Mouse (Mus musculus): ENCODE data around the gene Zfp710.
"Not testable (repeated sequence)": the region's sequence is repeated elsewhere in the genome, so short reads cannot be mapped to it uniquely, and the experiment has no call there.

Zfp710 gene

GRCm38 (mm10) chr7:80024521-80025390 lies at the start of gene Zfp710:
Gene Zfp710 (plus strand): TSS chr7:80024814.
- no peak for DNase-seq (ENCODE audit: low read depth, low spot score)

GRCm38 (mm10) chr7:79975316-79975715 lies 49.3 kb upstream of the Zfp710 start:
- DNase-seq (ENCODE audit: low read depth, low spot score), result no peak

- DNase-seq (ENCODE audit: low read depth, low spot score), result no peak
These were observed 37.9 kb upstream of the Zfp710 start for GRCm38 (mm10) chr7:79986717-79987116.

GRCm38 (mm10) chr7:79987745-79988144 lies 36.9 kb upstream of the Zfp710 start:
- DNase-seq (ENCODE audit: low read depth, low spot score), result no peak

- DNase-seq (ENCODE audit: low read depth, low spot score), result not testable (repeated sequence)
These were observed 36.1 kb upstream of the Zfp710 start for GRCm38 (mm10) chr7:79988466-79988865.

- DNase-seq (ENCODE audit: low read depth, low spot score), result no peak
These were observed 30.1 kb upstream of the Zfp710 start for GRCm38 (mm10) chr7:79994476-79994875.

GRCm38 (mm10) chr7:79997761-79998160 lies 26.9 kb upstream of the Zfp710 start:
- no peak for DNase-seq (ENCODE audit: low read depth, low spot score)

- DNase-seq (ENCODE audit: low read depth, low spot score), result no peak
These were observed 22.1 kb upstream of the Zfp710 start for GRCm38 (mm10) chr7:80002353-80003055.

- no peak for DNase-seq (ENCODE audit: low read depth, low spot score)
These were observed 19.6 kb upstream of the Zfp710 start for GRCm38 (mm10) chr7:80004776-80005554.

- no peak for DNase-seq (ENCODE audit: low read depth, low spot score)
These were observed 13.9 kb upstream of the Zfp710 start for GRCm38 (mm10) chr7:80010680-80011079.

- DNase-seq (ENCODE audit: low read depth, low spot score), result no peak
These were observed 13.1 kb upstream of the Zfp710 start for GRCm38 (mm10) chr7:80011470-80011869.

GRCm38 (mm10) chr7:80013884-80014550 lies 10.6 kb upstream of the Zfp710 start:
- DNase-seq (ENCODE audit: low read depth, low spot score), result no peak

GRCm38 (mm10) chr7:80014826-80015755 lies 9.5 kb upstream of the Zfp710 start:
- DNase-seq (ENCODE audit: low read depth, low spot score), result no peak

- no peak for DNase-seq (ENCODE audit: low read depth, low spot score)
These were observed 5.8 kb upstream of the Zfp710 start for GRCm38 (mm10) chr7:80018506-80019452.

GRCm38 (mm10) chr7:80023621-80024435 lies 786 bp upstream of the Zfp710 start:
- DNase-seq (ENCODE audit: low read depth, low spot score), result no peak

- no peak for DNase-seq (ENCODE audit: low read depth, low spot score)
These were observed 940 bp downstream of the Zfp710 start for GRCm38 (mm10) chr7:80025391-80026117.

- peak; percentile 71 for DNase-seq (ENCODE audit: low read depth, low spot score)
These were observed 1.7 kb downstream of the Zfp710 start for GRCm38 (mm10) chr7:80026118-80026989.
